Mouse (Mus musculus) limb, embryonic 13.5 days (tissue): ENCODE measurements around the gene Bcar3. TPM values are rescaled to one million over a fixed set of nuclear protein-coding genes. Genes with fewer than 3 reads are reported as not detected.

Experiments used
- ATAC-seq: fragments of 200-750 bp; cut with Nextera tagmentation; 2 replicates; pipeline ENCODE4 v1.8.0; 2017; ENCODE audit warnings: low read depth, moderate number of reproducible peaks, moderate TSS enrichment; ENCODE audit not compliant: low FRiP score
- H3K27ac ChIP-seq: fragments of 300-500 bp; sonication (generic); 2 replicates; pipeline ENCODE4 v1.5.1; 2015; ENCODE audit warnings: inconsistent platforms, mild to moderate bottlenecking, moderate library complexity
- H3K27me3 ChIP-seq: fragments of 300-500 bp; sonication (generic); 2 replicates; pipeline ENCODE4 v1.6.1; 2015; ENCODE audit warnings: mild to moderate bottlenecking, inconsistent platforms
- H3K36me3 ChIP-seq: fragments of 300-500 bp; sonication (generic); 2 replicates; pipeline ENCODE4 v1.6.1; 2015; ENCODE audit warnings: inconsistent platforms, mild to moderate bottlenecking, moderate library complexity
- H3K4me1 ChIP-seq: fragments of 300-500 bp; sonication (generic); 2 replicates; pipeline ENCODE4 v1.6.1; 2015; ENCODE audit warnings: inconsistent platforms
- H3K4me2 ChIP-seq: fragments of 300-500 bp; sonication (generic); replicated peaks from 2 replicates; pipeline ENCODE4 v1.6.1; 2015; ENCODE audit warnings: inconsistent platforms, mild to moderate bottlenecking, moderate library complexity
- H3K4me3 ChIP-seq: fragments of 300-500 bp; sonication (generic); 2 replicates; pipeline ENCODE4 v1.5.1; 2015; ENCODE audit warnings: moderate library complexity, mild to moderate bottlenecking, inconsistent platforms
- H3K9ac ChIP-seq: fragments of 300-500 bp; sonication (generic); 2 replicates; pipeline ENCODE4 v1.6.1; 2015; ENCODE audit warnings: mild to moderate bottlenecking, inconsistent platforms
- H3K9me3 ChIP-seq: fragments of 300-500 bp; sonication (generic); 2 replicates; pipeline ENCODE4 v1.6.1; 2016; ENCODE audit warnings: inconsistent platforms
- WGBS: fragments of 180-500 bp; shearing (Covaris S2); methylation state at CpG from one replicate; pipeline ENCODE4 v1.1.7; 2015; 5-methylcytosine and 5-hydroxymethylcytosine counted together
- polyA plus RNA-seq: library from polyadenylated mRNA; unstranded; fragments of >200 nt; fragmentation: Nextera tagmentation; extraction: Ambion mirVana; gene quantifications from 2 replicates; pipeline ENCODE4 v1.2.1, GENCODE M21; 2015

The Bcar3 gene
- polyA plus RNA-seq, 1 experiment from 2014 or later, result 8.1 TPM

GRCm38 (mm10) chr3:122393836-122394374 is 100.0 kb downstream of the Bcar3 start:
- peaks cover 4% of the 10 kb centered on the region; the same call in 1 of the 2 replicates for H3K4me1 ChIP-seq
- H3K9me3 ChIP-seq, result no peaks in the 10 kb centered on the region
- ATAC-seq, result no peak
- no peak overlapping the region for H3K4me2 ChIP-seq
- H3K36me3 ChIP-seq, result no peaks in the 10 kb centered on the region
- no peak overlapping the region for H3K4me3 ChIP-seq
- WGBS, result 82% methylated on average over 12 of the region's 12 CpGs
- H3K9ac ChIP-seq, result no peak overlapping the region
- H3K27me3 ChIP-seq, result no peaks in the 10 kb centered on the region
- H3K27ac ChIP-seq, result no peak overlapping the region

DNA sequence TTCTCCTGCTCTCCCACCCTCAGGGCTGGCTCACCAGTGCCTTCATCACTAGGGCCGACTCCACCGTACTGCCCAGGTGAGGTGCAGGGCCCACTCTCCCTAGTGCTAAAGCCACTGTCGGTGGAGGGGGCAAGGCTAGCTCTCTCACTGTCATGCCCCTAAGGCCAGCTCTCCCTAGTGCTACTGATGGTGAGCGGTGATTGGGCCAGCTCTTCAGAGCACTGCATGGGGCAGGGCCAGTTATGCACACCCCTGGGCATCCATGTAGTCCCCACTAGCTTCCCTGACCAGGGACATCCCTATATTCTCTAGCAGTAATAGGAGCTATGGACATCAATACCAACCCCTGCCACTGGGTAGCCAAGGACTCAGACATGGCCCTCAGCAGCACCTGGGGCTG is 103.0 kb downstream of the Bcar3 start:
- Histone ChIP-seq H3K4me2 (no peak overlapping the region), H3K27me3 (no peaks in the 10 kb centered on the region), H3K4me3 (no peak overlapping the region), H3K36me3 (no peaks in the 10 kb centered on the region), H3K4me1 (peaks cover 5% of the 10 kb centered on the region; the same call in 1 of the 2 replicates), H3K9me3 (no peaks in the 10 kb centered on the region), H3K27ac (no peak overlapping the region), H3K9ac (no peak overlapping the region)
- no peak for ATAC-seq
- WGBS, result 91% methylated on average over 4 of the region's 4 CpGs

DNA sequence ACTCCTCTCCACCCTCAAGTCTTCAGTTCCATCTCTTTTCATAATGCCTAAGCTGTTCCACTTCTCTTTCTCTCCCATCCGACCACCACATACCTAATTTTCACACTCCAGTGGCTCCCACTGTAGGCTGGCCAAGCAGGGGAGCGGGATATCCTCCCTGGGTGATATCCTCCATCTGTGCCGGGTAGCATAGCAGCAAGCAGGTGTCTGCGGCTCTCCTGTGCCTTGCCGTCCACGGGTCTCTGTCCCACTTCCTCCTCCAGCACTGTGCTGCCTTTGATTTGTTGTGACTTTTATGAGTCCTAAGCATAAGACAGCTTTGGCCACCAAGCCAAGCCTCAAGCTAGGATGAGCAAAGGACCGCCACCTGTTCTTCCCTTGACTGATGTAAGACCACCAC is 103.5 kb downstream of the Bcar3 start:
- no peak for ATAC-seq
- no peaks in the 10 kb centered on the region for H3K36me3 ChIP-seq
- no peak overlapping the region for H3K4me2 ChIP-seq
- H3K4me3 ChIP-seq, result no peak overlapping the region
- no peaks in the 10 kb centered on the region for H3K9me3 ChIP-seq
- H3K27me3 ChIP-seq, result no peaks in the 10 kb centered on the region
- 70% methylated on average over 7 of the region's 7 CpGs for WGBS
- no peak overlapping the region for H3K27ac ChIP-seq
- H3K9ac ChIP-seq, result no peak overlapping the region
- H3K4me1 ChIP-seq, result peaks cover 3% of the 10 kb centered on the region; the same call in 1 of the 2 replicates

DNA sequence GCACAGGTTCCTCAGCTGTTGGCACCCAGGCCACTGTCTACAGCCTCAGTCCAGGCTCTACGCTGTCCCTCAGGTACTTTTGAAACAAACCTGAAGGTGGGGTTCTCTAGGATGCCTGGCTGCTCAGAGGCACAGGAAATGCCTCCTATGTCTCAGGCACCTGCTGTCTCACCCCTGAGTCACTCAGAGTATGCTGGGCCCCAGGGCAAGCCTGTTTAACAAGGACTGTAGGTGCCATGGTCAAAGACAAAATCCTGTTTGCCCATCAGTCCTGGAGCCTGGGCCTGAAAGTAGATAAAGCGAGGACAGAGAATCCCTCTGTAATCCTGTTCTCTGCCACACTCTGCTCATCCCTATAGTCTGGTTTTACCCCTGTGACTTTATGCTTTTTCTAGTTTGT is 107.1 kb downstream of the Bcar3 start:
- Histone ChIP-seq H3K9me3 (no peaks in the 10 kb centered on the region), H3K27me3 (no peaks in the 10 kb centered on the region), H3K36me3 (no peaks in the 10 kb centered on the region), H3K4me2 (no peak overlapping the region), H3K4me3 (no peak overlapping the region), H3K27ac (no peak overlapping the region), H3K4me1 (peaks cover 3% of the 10 kb centered on the region; the same call in 1 of the 2 replicates), H3K9ac (no peak overlapping the region)
- no peak for ATAC-seq
- WGBS, result 94% methylated on average over 2 of the region's 2 CpGs

- Histone ChIP-seq H3K9ac (no peak overlapping the region), H3K27ac (no peak overlapping the region), H3K4me1 (peaks cover 3% of the 10 kb centered on the region; the same call in 1 of the 2 replicates), H3K36me3 (no peaks in the 10 kb centered on the region), H3K27me3 (peaks cover 3% of the 10 kb centered on the region; the same call in 1 of the 2 replicates), H3K9me3 (no peaks in the 10 kb centered on the region), H3K4me3 (no peak overlapping the region), H3K4me2 (no peak overlapping the region)
- 64% methylated on average over 5 of the region's 5 CpGs for WGBS
- no peak for ATAC-seq
These were observed 108.2 kb downstream of the Bcar3 start for GRCm38 (mm10) chr3:122402143-122402542.

DNA sequence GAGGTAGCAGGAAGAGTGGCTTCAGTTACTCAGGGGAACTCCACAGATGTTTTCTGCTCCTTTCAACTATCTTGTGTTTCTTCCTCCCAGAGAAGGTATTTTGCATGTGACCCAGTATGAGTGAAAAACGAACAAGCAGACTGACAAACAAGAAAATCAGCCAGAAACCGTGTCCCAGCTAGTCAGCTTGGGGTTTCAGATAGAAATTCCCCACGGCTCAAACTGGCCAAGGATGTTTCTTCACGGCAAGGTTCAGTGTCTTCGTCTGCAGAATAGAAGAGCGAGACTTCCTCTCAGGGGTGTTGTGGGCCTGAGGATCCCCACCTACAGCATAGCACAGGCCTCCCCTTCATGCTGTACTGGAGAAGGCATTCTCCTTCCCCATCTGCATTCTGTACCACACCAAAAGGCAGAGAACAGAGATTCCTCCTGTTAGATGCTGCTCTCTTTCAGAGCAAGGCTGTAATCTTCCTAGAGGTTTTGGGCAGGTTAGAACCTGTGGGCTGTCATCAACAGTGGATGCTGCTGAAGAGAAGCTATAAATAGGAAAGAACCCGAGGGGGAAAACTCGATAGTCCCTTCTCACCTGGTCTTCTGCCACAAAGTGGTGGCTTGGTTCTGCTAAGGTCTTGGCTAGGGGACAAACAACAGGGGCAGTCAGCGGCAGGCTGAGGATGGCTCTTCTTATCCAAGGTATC is 110.1 kb downstream of the Bcar3 start:
- Histone ChIP-seq H3K9me3 (no peaks in the 10 kb centered on the region), H3K4me2 (no peak overlapping the region), H3K27me3 (peaks cover 3% of the 10 kb centered on the region; the same call in 1 of the 2 replicates), H3K27ac (no peak overlapping the region), H3K36me3 (no peaks in the 10 kb centered on the region), H3K9ac (no peak overlapping the region), H3K4me1 (peaks cover 3% of the 10 kb centered on the region; the same call in 1 of the 2 replicates), H3K4me3 (no peak overlapping the region)
- no peak for ATAC-seq
- WGBS, result 75% methylated on average over 9 of the region's 9 CpGs

GRCm38 (mm10) chr3:122405203-122405956 is 111.4 kb downstream of the Bcar3 start:
- Histone ChIP-seq H3K27ac (no peak overlapping the region), H3K27me3 (peaks cover 3% of the 10 kb centered on the region; the same call in 1 of the 2 replicates), H3K4me3 (no peak overlapping the region), H3K9me3 (no peaks in the 10 kb centered on the region), H3K4me1 (no peaks in the 10 kb centered on the region), H3K36me3 (no peaks in the 10 kb centered on the region), H3K4me2 (no peak overlapping the region), H3K9ac (no peak overlapping the region)
- 68% methylated on average over 8 of the region's 8 CpGs for WGBS
- no peak for ATAC-seq

GRCm38 (mm10) chr3:122406416-122406815 is 112.5 kb downstream of the Bcar3 start:
- 75% methylated on average over 8 of the region's 8 CpGs for WGBS

DNA sequence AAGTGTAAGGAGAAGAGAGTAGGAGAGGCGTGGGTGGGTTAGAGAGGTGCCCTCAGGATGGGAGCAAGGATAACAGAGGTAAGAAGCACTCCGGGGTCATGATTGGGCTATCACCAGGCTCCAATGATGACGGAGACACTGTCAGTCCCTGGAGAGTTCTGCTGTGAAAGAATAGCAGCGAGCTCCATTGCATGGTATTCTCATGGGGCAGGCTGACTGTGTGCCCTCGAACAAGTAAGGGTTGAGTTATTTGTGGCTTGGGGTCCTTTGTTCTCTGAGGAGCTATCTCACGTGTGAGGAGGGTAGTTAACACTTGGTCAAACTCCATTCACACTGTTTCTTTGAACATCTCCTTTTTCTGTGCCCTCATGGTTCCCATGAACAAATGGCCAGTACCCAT is 113.8 kb downstream of the Bcar3 start:
- Histone ChIP-seq H3K4me1 (peaks cover 2% of the 10 kb centered on the region; the same call in 1 of the 2 replicates), H3K4me2 (no peak overlapping the region), H3K27me3 (peaks cover 7% of the 10 kb centered on the region; the same call in 1 of the 2 replicates), H3K9me3 (no peaks in the 10 kb centered on the region), H3K4me3 (no peak overlapping the region), H3K36me3 (no peaks in the 10 kb centered on the region), H3K9ac (no peak overlapping the region), H3K27ac (no peak overlapping the region)
- no peak for ATAC-seq
- WGBS, result 78% methylated on average over 6 of the region's 6 CpGs

More at GRCm38 (mm10) chr3:122406416-122406815, 112.5 kb downstream of the Bcar3 start:
- no peak for ATAC-seq
- Histone ChIP-seq H3K4me3 (no peak overlapping the region), H3K27ac (no peak overlapping the region), H3K9me3 (no peaks in the 10 kb centered on the region), H3K4me1 (no peaks in the 10 kb centered on the region), H3K9ac (no peak overlapping the region), H3K27me3 (peaks cover 3% of the 10 kb centered on the region; the same call in 1 of the 2 replicates), H3K4me2 (no peak overlapping the region), H3K36me3 (no peaks in the 10 kb centered on the region)

- H3K9ac ChIP-seq, result no peak overlapping the region
- no peak overlapping the region for H3K4me2 ChIP-seq
- 80% methylated on average over 15 of the region's 15 CpGs for WGBS
- H3K27ac ChIP-seq, result no peak overlapping the region
- ATAC-seq, result no peak
- H3K27me3 ChIP-seq, result peaks cover 7% of the 10 kb centered on the region; the same call in 1 of the 2 replicates
- H3K36me3 ChIP-seq, result no peaks in the 10 kb centered on the region
- H3K4me3 ChIP-seq, result no peak overlapping the region
- peaks cover 8% of the 10 kb centered on the region for H3K4me1 ChIP-seq
- no peaks in the 10 kb centered on the region for H3K9me3 ChIP-seq
These were observed 114.9 kb downstream of the Bcar3 start for GRCm38 (mm10) chr3:122408798-122409311.

DNA sequence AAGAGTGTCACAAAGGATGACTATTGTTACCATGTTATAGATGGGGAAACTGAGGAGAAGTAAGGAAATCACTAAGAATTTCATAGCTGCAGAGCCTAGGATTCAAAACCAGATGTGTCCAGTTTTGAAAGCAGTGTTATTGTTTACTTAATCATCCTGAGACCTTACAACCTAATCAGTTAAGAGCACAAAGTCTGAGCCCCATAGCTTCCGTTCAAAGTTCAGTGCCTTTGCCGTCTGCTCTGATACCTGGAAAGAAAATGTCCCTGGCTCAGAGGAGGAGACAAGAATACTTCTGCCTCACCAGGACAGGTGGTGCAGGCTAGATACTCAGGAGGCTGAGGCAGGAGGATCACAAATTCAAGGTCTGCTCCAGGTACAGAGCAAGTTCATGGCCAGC is 117.7 kb downstream of the Bcar3 start:
- H3K4me3 ChIP-seq, result no peak overlapping the region
- no peak overlapping the region for H3K4me2 ChIP-seq
- no peak for ATAC-seq
- H3K9ac ChIP-seq, result no peak overlapping the region
- H3K27me3 ChIP-seq, result peaks cover 7% of the 10 kb centered on the region; the same call in 1 of the 2 replicates
- WGBS, result 87% methylated on average over 2 of the region's 2 CpGs
- no peaks in the 10 kb centered on the region for H3K36me3 ChIP-seq
- H3K27ac ChIP-seq, result no peak overlapping the region
- no peaks in the 10 kb centered on the region for H3K9me3 ChIP-seq
- H3K4me1 ChIP-seq, result peaks cover 22% of the 10 kb centered on the region
